Mouse (Mus musculus): ENCODE measurements at regions not wholly inside any gene's neighbourhood (a gene's known extent, or its start where the extent isn't known, plus 50 kb on each side); places are given as distances from the start of the nearest gene placed in this dataset.
"Not testable (repeated sequence)": the region's sequence is repeated elsewhere in the genome, so short reads cannot be mapped to it uniquely, and the experiment has no call there.

GRCm38 (mm10) chr3:68790466-68790865, 78.9 kb upstream of the 1110032F04Rik start:
- no peaks in the 10 kb centered on the region for H3K36me3 ChIP-seq (replicated peaks; ENCODE audit: control insufficient read depth, insufficient read depth)
- no peaks in the 10 kb centered on the region for H3K27me3 ChIP-seq (ENCODE audit: control insufficient read depth, insufficient read depth, low read length)
- H3K4me2 ChIP-seq (replicated peaks): no peak overlapping the region
- no peaks in the 10 kb centered on the region for H3K9me3 ChIP-seq (ENCODE audit: control insufficient read depth, low read length)
- ATAC-seq (ENCODE audit: low FRiP score) (no peak), DNase-seq (ENCODE audit: low spot score) (no peak)
- H3K4me1 ChIP-seq (replicated peaks; ENCODE audit: control insufficient read depth, insufficient read depth, low read length): peaks cover 5% of the 10 kb centered on the region; the same call in 1 of the 2 replicates
- no peak overlapping the region for H3K9ac ChIP-seq
- WGBS: 91% methylated on average over 4 of the region's 4 CpGs
- no peak overlapping the region for H3K27ac ChIP-seq
- H3K4me3 ChIP-seq (replicated peaks; ENCODE audit: low read length): no peak overlapping the region

DNA sequence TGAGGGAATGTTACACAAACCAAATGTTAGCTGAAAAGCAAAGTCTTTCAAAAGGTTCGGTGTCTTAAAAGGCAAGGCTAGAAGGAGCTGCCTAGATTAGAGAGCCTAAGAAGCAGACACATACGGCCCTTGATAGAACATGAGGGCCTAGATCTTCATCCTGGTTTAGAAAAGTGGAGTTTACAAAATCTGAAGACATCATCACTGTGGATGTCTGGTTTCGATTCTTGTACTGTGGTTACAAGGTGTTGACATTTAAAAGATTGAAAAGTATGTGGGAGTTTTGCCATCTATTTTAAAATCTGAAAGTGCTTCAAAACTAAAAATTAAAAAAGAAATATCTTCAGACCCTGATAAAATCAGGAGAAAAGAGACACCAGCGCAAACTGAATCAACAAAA, 76.5 kb upstream of the 1110032F04Rik start:
- H3K27me3 ChIP-seq (ENCODE audit: control insufficient read depth, insufficient read depth, low read length): no peaks in the 10 kb centered on the region
- H3K36me3 ChIP-seq (replicated peaks; ENCODE audit: control insufficient read depth, insufficient read depth): no peaks in the 10 kb centered on the region
- WGBS: 95% methylated on average over 4 of the region's 4 CpGs
- H3K9me3 ChIP-seq (ENCODE audit: control insufficient read depth, low read length): no peaks in the 10 kb centered on the region
- H3K4me1 ChIP-seq (replicated peaks; ENCODE audit: control insufficient read depth, insufficient read depth, low read length): peaks cover 5% of the 10 kb centered on the region; the same call in 1 of the 2 replicates
- DNase-seq (ENCODE audit: low spot score) (no peak), ATAC-seq (ENCODE audit: low FRiP score) (no peak)
- no peak overlapping the region for H3K4me2 ChIP-seq (replicated peaks)
- H3K9ac ChIP-seq: no peak overlapping the region
- H3K27ac ChIP-seq: no peak overlapping the region
- no peak overlapping the region for H3K4me3 ChIP-seq (replicated peaks; ENCODE audit: low read length)

GRCm38 (mm10) chr3:68793923-68794322, 75.5 kb upstream of the 1110032F04Rik start:
- H3K4me3 ChIP-seq (replicated peaks; ENCODE audit: low read length): no peak overlapping the region
- DNase-seq (ENCODE audit: low spot score) (no peak), ATAC-seq (ENCODE audit: low FRiP score) (peak; percentile 79)
- peak overlapping the region; percentile 47; the same call in 1 of the 2 replicates for H3K27ac ChIP-seq
- H3K4me1 ChIP-seq (replicated peaks; ENCODE audit: control insufficient read depth, insufficient read depth, low read length): peaks cover 5% of the 10 kb centered on the region; the same call in 1 of the 2 replicates
- no peak overlapping the region for H3K9ac ChIP-seq
- H3K9me3 ChIP-seq (ENCODE audit: control insufficient read depth, low read length): no peaks in the 10 kb centered on the region
- no peaks in the 10 kb centered on the region for H3K36me3 ChIP-seq (replicated peaks; ENCODE audit: control insufficient read depth, insufficient read depth)
- H3K4me2 ChIP-seq (replicated peaks): no peak overlapping the region
- H3K27me3 ChIP-seq (ENCODE audit: control insufficient read depth, insufficient read depth, low read length): no peaks in the 10 kb centered on the region
- WGBS: 29% methylated on average over 2 of the region's 2 CpGs

DNA sequence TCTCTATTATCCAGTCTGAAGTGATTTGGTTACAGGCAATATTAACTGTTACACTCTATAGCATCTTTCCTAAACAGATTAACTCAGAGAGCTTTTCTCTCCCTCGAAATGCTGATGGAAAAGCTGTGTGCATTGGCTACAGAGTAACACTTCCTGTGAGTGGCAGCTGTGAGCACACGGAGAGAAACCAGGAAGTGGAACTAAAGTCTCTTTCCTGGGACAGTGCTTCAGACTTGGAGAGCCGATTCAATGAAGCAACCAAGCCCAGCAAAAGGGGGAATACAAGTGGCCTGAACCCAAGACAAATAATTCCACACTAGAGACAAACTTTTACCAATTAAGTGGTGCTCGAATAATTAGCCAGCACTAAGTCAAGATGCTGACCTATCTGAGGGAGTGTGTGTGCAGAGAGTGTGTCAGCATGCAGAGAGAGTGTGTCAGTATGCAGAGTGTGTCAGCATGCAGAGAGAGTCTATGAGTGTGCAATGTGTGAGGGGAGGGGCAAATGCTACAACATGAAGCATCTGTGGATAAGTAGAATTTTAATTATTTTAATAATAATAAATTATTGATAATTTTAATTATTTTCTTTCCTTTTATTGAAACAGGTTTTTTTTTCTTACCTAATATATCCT, 74.9 kb upstream of the 1110032F04Rik start:
- H3K4me2 ChIP-seq (replicated peaks): no peak overlapping the region
- H3K27me3 ChIP-seq (ENCODE audit: control insufficient read depth, insufficient read depth, low read length): no peaks in the 10 kb centered on the region
- no peak overlapping the region for H3K9ac ChIP-seq
- H3K9me3 ChIP-seq (ENCODE audit: control insufficient read depth, low read length): no peaks in the 10 kb centered on the region
- 50% methylated on average over 4 of the region's 4 CpGs for WGBS
- peaks cover 5% of the 10 kb centered on the region; the same call in 1 of the 2 replicates for H3K4me1 ChIP-seq (replicated peaks; ENCODE audit: control insufficient read depth, insufficient read depth, low read length)
- H3K4me3 ChIP-seq (replicated peaks; ENCODE audit: low read length): no peak overlapping the region
- H3K27ac ChIP-seq: peak overlapping the region; percentile 47; the same call in 1 of the 2 replicates
- ATAC-seq (ENCODE audit: low FRiP score) (peak; percentile 38; the same call in 1 of the 2 replicates), DNase-seq (ENCODE audit: low spot score) (no peak)
- H3K36me3 ChIP-seq (replicated peaks; ENCODE audit: control insufficient read depth, insufficient read depth): no peaks in the 10 kb centered on the region

DNA sequence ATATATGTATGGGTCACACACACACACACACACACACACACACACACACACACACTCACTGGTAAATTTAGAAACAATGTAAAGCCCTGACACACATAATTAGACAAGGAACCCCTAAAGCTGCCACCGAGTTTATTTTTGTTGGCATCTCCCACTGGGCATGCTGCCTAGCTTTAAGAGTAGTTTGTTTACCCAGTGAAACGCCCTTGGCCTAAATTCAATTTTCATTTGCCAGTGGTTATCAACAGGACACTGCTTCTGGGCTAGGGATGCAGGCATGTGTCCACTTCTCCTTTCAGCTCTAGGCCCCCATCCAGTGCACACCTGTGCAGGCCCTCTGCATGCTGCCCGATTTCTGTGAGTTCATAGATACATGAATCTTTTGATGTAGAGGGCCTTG, 73.7 kb upstream of the 1110032F04Rik start:
- no peak for DNase-seq (ENCODE audit: low spot score)
- ATAC-seq (ENCODE audit: low FRiP score): no peak
- H3K4me2 ChIP-seq (replicated peaks): no peak overlapping the region
- H3K4me3 ChIP-seq (replicated peaks; ENCODE audit: low read length): no peak overlapping the region
- H3K9ac ChIP-seq: no peak overlapping the region
- H3K27ac ChIP-seq: no peak overlapping the region
- H3K4me1 ChIP-seq (replicated peaks; ENCODE audit: control insufficient read depth, insufficient read depth, low read length): peaks cover 5% of the 10 kb centered on the region; the same call in 1 of the 2 replicates
- H3K36me3 ChIP-seq (replicated peaks; ENCODE audit: control insufficient read depth, insufficient read depth): no peaks in the 10 kb centered on the region
- WGBS: 55% methylated on average over 3 of the region's 3 CpGs
- no peaks in the 10 kb centered on the region for H3K27me3 ChIP-seq (ENCODE audit: control insufficient read depth, insufficient read depth, low read length)
- 0 out of 2 replicates have a peak, but pooled peaks cover 2% of the 10 kb centered on the region for H3K9me3 ChIP-seq (ENCODE audit: control insufficient read depth, low read length)

DNA sequence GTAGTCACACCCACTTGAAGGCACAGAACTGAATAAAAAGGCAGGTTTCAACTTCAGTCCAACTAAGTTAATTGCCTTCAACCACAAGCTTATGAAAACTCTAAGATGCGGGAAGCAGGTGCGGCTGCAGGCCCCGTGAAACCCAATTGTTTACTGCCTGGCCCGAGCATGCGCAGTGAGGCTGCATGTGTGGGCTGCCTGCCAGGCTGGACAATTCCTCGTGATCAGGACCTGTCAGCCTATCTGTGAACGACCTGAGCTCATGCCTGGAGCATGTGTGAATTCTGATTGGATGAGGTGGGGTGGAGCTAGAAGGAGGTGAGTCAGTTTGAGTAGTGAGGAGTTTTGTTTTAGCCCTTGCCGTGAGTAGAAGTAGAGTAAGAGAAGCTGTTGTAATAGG, 71.0 kb upstream of the 1110032F04Rik start:
- not testable (repeated sequence) for H3K4me3 ChIP-seq (replicated peaks; ENCODE audit: low read length); DNase-seq (ENCODE audit: low spot score); H3K27ac ChIP-seq; H3K4me1 ChIP-seq (replicated peaks; ENCODE audit: control insufficient read depth, insufficient read depth, low read length); ATAC-seq (ENCODE audit: low FRiP score); H3K27me3 ChIP-seq (ENCODE audit: control insufficient read depth, insufficient read depth, low read length); H3K4me2 ChIP-seq (replicated peaks); H3K36me3 ChIP-seq (replicated peaks; ENCODE audit: control insufficient read depth, insufficient read depth); H3K9ac ChIP-seq
- 82% methylated on average over 8 of the region's 8 CpGs for WGBS
- peaks cover 11% of the 10 kb centered on the region; the same call in 1 of the 2 replicates for H3K9me3 ChIP-seq (ENCODE audit: control insufficient read depth, low read length)

DNA sequence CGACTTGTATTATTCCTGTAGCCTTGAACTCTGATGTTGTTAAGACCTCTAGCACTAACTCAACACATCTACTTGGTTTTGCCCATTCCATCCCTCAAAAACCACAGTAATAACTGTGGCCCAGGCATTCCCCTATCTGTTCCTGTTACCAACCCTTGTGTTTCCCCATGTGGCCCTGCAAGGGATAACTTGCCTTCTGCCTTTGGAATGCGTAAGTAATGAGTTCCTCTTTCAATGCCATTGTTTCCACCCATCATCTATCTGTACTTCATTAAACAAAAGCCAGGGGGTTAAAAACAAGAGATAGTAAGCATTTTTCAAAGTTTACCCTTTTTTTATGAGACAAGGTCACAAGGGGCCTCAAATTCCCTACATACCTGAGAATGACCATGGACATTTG, 60.5 kb upstream of the 1110032F04Rik start:
- H3K4me3 ChIP-seq (replicated peaks; ENCODE audit: low read length): no peak overlapping the region
- no peaks in the 10 kb centered on the region for H3K36me3 ChIP-seq (replicated peaks; ENCODE audit: control insufficient read depth, insufficient read depth)
- no peaks in the 10 kb centered on the region for H3K9me3 ChIP-seq (ENCODE audit: control insufficient read depth, low read length)
- 91% methylated on average over 2 of the region's 2 CpGs for WGBS
- no peak overlapping the region for H3K27ac ChIP-seq
- no peak overlapping the region for H3K9ac ChIP-seq
- DNase-seq (ENCODE audit: low spot score) (no peak), ATAC-seq (ENCODE audit: low FRiP score) (no peak)
- no peak overlapping the region for H3K4me2 ChIP-seq (replicated peaks)
- no peaks in the 10 kb centered on the region for H3K4me1 ChIP-seq (replicated peaks; ENCODE audit: control insufficient read depth, insufficient read depth, low read length)
- H3K27me3 ChIP-seq (ENCODE audit: control insufficient read depth, insufficient read depth, low read length): no peaks in the 10 kb centered on the region

- Histone ChIP-seq H3K4me2 (replicated peaks) (no peak overlapping the region), H3K36me3 (replicated peaks; ENCODE audit: control insufficient read depth, insufficient read depth) (no peaks in the 10 kb centered on the region), H3K27me3 (ENCODE audit: control insufficient read depth, insufficient read depth, low read length) (no peaks in the 10 kb centered on the region), H3K4me1 (replicated peaks; ENCODE audit: control insufficient read depth, insufficient read depth, low read length) (no peaks in the 10 kb centered on the region), H3K9ac (no peak overlapping the region), H3K4me3 (replicated peaks; ENCODE audit: low read length) (no peak overlapping the region), H3K9me3 (ENCODE audit: control insufficient read depth, low read length) (no peaks in the 10 kb centered on the region), H3K27ac (no peak overlapping the region)
- no peak for ATAC-seq (ENCODE audit: low FRiP score)
- 91% methylated on average over 3 of the region's 3 CpGs for WGBS
- DNase-seq (ENCODE audit: low spot score): no peak
Observed at GRCm38 (mm10) chr3:68813461-68813860, 55.9 kb upstream of the 1110032F04Rik start.

- DNase-seq (ENCODE audit: low spot score) (no peak), ATAC-seq (ENCODE audit: low FRiP score) (no peak)
- Histone ChIP-seq H3K27me3 (ENCODE audit: control insufficient read depth, insufficient read depth, low read length) (no peaks in the 10 kb centered on the region), H3K9ac (no peak overlapping the region), H3K9me3 (ENCODE audit: control insufficient read depth, low read length) (no peaks in the 10 kb centered on the region), H3K36me3 (replicated peaks; ENCODE audit: control insufficient read depth, insufficient read depth) (no peaks in the 10 kb centered on the region), H3K4me2 (replicated peaks) (no peak overlapping the region), H3K27ac (no peak overlapping the region), H3K4me3 (replicated peaks; ENCODE audit: low read length) (no peak overlapping the region), H3K4me1 (replicated peaks; ENCODE audit: control insufficient read depth, insufficient read depth, low read length) (no peaks in the 10 kb centered on the region)
- 92% methylated on average over 9 of the region's 9 CpGs for WGBS
Observed at GRCm38 (mm10) chr3:68814011-68814690, 55.2 kb upstream of the 1110032F04Rik start.
